Mouse (Mus musculus) intestine, embryonic 14.5 days (tissue): ENCODE measurements around the gene Smg6. TPM values are rescaled to one million over a fixed set of nuclear protein-coding genes. Genes with fewer than 3 reads are reported as not detected.
A peak's percentile ranks its signal among the peaks of the same experiment; 100 is the strongest.

Source experiments
- ATAC-seq: fragments of 200-750 bp; cut with Nextera tagmentation; replicated peaks from 2 replicates; pipeline ENCODE4 v1.8.0; 2017; ENCODE audit warnings: low read depth, moderate number of reproducible peaks, moderate TSS enrichment, moderate library complexity; ENCODE audit not compliant: low FRiP score, low TSS enrichment
- DNase-seq: peaks from one replicate; pipeline ENCODE4 v3.0.0-alpha.2; 2018; ENCODE audit warnings: low spot score
- H3K27ac ChIP-seq: fragments of 300-500 bp; sonication (generic); 2 replicates; pipeline ENCODE4 v1.5.1; 2014; ENCODE audit warnings: low read depth, mild to moderate bottlenecking, control low read depth
- H3K27me3 ChIP-seq: fragments of 300-500 bp; sonication (generic); replicated peaks from 2 replicates; pipeline ENCODE4 v1.6.1; 2014; ENCODE audit warnings: low read length, control low read depth; ENCODE audit not compliant: control insufficient read depth, insufficient read depth
- H3K36me3 ChIP-seq: fragments of 300-500 bp; sonication (generic); 2 replicates; pipeline ENCODE4 v1.6.1; 2014; ENCODE audit warnings: low read length, control low read depth; ENCODE audit not compliant: control insufficient read depth, insufficient read depth
- H3K4me1 ChIP-seq: fragments of 300-500 bp; sonication (generic); replicated peaks from 2 replicates; pipeline ENCODE4 v1.6.1; 2014; ENCODE audit warnings: low read length, control low read depth, mixed read lengths; ENCODE audit not compliant: control insufficient read depth, insufficient read depth
- H3K4me2 ChIP-seq: fragments of 300-500 bp; sonication (generic); 2 replicates; pipeline ENCODE4 v1.6.1; 2014; ENCODE audit warnings: low read length
- H3K4me3 ChIP-seq: fragments of 300-500 bp; sonication (generic); 2 replicates; pipeline ENCODE4 v1.5.1; 2014; ENCODE audit warnings: low read depth, low read length, control low read depth, mixed read lengths
- H3K9ac ChIP-seq: fragments of 300-500 bp; sonication (generic); 2 replicates; pipeline ENCODE4 v1.6.1; 2014; ENCODE audit warnings: mild to moderate bottlenecking, low read length
- H3K9me3 ChIP-seq: fragments of 300-500 bp; sonication (generic); 2 replicates; pipeline ENCODE4 v1.6.1; 2016; ENCODE audit warnings: low read length, control low read depth; ENCODE audit not compliant: control insufficient read depth
- WGBS: fragments of 180-500 bp; shearing (Covaris S2); extraction: QIAGEN DNeasy Blood & Tissue Kit; methylation state at CpG from one replicate; pipeline ENCODE4 v1.1.7; 2014; 5-methylcytosine and 5-hydroxymethylcytosine counted together
- polyA plus RNA-seq: library from polyadenylated mRNA; unstranded; fragments of >200 nt; fragmentation: Nextera tagmentation; extraction: Ambion mirVana; gene quantifications from 2 replicates; pipeline ENCODE4 v1.2.1, GENCODE M21; 2014

Smg6 gene
- polyA plus RNA-seq, 1 experiment from 2014 or later = 15.3 TPM

DNA sequence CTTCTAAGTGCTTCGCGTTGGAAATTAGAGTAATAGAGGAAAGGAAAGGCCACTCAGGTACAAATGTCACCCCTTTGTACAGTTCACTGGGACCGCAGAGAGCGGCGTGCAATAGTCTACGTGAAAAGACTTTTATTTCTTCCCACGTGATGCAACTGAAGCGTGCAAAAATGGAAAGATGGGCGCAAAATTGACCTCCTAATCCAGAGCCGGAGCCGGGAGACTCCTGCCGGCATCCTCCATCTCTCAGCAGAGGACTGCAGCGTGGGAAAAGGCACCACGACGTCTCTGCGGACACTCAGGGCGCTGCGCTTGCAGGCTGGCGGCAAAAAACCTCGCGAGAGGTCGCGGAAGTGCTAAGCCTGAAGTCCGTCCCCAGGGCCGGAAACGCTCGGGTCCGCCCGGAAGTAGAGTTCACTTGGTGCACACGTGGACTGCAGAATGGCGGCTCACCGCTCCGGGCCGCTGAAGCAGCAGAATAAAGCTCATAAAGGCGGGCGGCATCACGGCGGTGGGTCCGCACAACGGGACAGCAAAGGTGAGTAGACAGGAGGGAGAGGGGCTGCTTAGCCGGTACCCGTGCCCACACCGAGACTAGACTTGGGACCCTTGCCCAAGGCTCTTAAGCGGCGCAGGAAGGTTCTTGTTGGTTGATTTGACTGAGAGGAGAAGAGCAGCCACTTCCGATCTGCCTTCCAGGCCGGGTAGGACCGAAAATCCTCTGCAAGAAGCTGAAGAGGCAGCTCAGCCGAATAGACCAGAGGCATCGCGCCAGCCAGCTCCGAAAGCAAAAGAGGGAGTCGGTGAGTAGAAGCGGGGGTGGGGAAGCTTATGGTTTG lies 27.7 kb upstream of the Smg6 start, which contains the start of gene Tsr1:
TSS of gene Tsr1 (plus strand) at position 394 of the 839 bp plus-strand sequence.
- Histone ChIP-seq H3K4me3 (peak within 1 kb of the TSS; percentile 97), H3K4me1 (peaks cover 11% of the 10 kb centered on the region; the same call in 1 of the 2 replicates), H3K27me3 (no peaks in the 10 kb centered on the region), H3K9me3 (no peaks in the 10 kb centered on the region), H3K4me2 (peak within 1 kb of the TSS; percentile 93), H3K36me3 (peaks cover 37% of the 10 kb centered on the region), H3K9ac (peak within 1 kb of the TSS; percentile 81), H3K27ac (peak within 1 kb of the TSS; percentile 78)
- WGBS = under 1% methylated on average over 54 of the region's 54 CpGs
- peak; percentile 87 for DNase-seq
- peak; percentile 80 for ATAC-seq

DNA sequence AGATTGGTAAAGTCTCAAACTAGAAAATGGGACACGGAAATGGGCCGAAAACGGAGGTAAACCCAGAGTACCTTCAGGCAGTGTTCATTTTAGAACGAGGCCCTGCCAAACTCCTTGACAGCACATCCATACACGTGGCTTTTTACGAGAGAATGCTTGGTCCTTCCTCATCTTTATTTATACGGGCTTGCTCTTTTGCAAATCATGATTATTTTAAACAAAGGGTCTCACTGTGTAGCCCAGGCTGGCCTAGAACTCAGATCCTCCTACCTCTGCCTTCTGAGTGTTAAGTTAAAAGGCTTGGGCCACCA lies 27.2 kb upstream of the Smg6 start:
- Histone ChIP-seq H3K4me2 (peak overlapping the region; percentile 93), H3K9ac (peak overlapping the region; percentile 81), H3K27me3 (no peaks in the 10 kb centered on the region), H3K9me3 (no peaks in the 10 kb centered on the region), H3K4me1 (peaks cover 11% of the 10 kb centered on the region; the same call in 1 of the 2 replicates), H3K4me3 (peak overlapping the region; percentile 97), H3K36me3 (peaks cover 43% of the 10 kb centered on the region), H3K27ac (peak overlapping the region; percentile 78; the same call in 1 of the 2 replicates)
- DNase-seq (no peak), ATAC-seq (no peak)
- WGBS = 1% methylated on average over 7 of the region's 7 CpGs

DNA sequence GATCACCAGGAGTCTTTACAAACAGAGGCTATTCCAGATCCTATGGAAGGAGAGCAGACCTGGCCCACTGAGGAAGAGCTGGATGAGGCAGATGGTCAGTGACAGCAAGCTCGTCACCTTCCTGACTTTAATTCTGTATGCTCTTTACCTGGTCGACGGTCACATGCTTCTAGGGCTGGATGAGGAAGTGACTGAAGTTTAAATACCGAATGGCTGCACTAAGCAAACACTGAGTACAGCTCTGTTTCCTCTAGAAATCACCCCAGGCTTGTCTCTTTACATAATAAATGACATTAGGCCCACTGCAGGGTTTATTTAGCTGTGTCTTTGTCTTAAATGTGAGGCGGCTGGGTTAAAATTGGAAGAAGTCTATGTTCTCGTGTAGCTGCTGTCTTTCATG lies 24.1 kb upstream of the Smg6 start:
- H3K27ac ChIP-seq = no peak overlapping the region; the same call in 1 of the 2 replicates
- no peak overlapping the region for H3K4me3 ChIP-seq
- H3K27me3 ChIP-seq = no peaks in the 10 kb centered on the region
- no peak for DNase-seq
- 0 out of 2 replicates have a peak overlapping the region, but pooled peaks have one; percentile 17 for H3K4me2 ChIP-seq
- WGBS = 79% methylated on average over 6 of the region's 6 CpGs
- no peaks in the 10 kb centered on the region for H3K9me3 ChIP-seq
- H3K36me3 ChIP-seq = peaks cover 74% of the 10 kb centered on the region
- H3K9ac ChIP-seq = no peak overlapping the region
- peaks cover 11% of the 10 kb centered on the region; the same call in 1 of the 2 replicates for H3K4me1 ChIP-seq
- ATAC-seq = no peak

DNA sequence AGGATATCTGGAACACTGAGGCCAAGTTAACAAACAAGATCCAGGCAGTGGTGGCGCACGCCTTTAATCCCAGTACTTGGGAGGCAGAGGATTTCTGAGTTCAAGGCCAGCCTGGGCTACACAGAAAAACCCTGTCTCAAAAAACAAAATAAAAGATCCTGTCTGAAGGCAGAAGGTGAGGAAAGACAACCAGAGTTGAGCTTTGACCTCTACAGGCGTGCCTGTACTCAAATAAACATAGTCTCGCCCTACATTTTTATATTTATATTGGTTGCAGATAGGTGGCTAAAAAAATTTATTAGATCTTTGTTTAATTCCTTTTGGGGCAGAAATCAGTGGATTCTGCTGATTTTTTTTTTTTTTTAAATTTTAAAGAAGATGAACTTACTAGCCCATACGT lies 23.2 kb upstream of the Smg6 start:
- ATAC-seq (no peak), DNase-seq (no peak)
- 85% methylated on average over 5 of the region's 5 CpGs for WGBS
- no peak overlapping the region for H3K9ac ChIP-seq
- H3K36me3 ChIP-seq = peaks cover 82% of the 10 kb centered on the region
- H3K4me2 ChIP-seq = no peak overlapping the region
- H3K4me3 ChIP-seq = no peak overlapping the region
- H3K4me1 ChIP-seq = peaks cover 11% of the 10 kb centered on the region; the same call in 1 of the 2 replicates
- no peak overlapping the region for H3K27ac ChIP-seq
- no peaks in the 10 kb centered on the region for H3K9me3 ChIP-seq
- H3K27me3 ChIP-seq = no peaks in the 10 kb centered on the region

DNA sequence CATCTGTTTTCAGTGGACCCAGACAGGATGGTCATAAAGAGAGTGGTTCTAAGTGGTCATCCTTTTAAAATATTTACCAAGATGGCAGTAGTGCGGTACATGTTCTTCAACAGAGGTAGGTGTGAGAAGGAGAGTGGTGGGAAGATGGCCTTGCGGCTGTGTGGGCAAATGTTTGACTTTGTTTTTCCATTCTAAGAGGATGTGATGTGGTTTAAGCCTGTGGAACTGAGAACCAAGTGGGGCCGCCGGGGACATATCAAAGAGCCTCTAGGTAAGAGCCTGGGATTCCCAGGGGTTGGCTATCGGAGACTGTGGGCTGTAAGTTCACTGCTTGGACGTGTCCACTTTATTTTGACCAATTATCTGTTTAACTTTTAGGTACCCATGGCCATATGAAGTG lies 17.8 kb upstream of the Smg6 start:
- no peaks in the 10 kb centered on the region for H3K9me3 ChIP-seq
- H3K4me1 ChIP-seq = no peaks in the 10 kb centered on the region
- H3K27ac ChIP-seq = no peak overlapping the region
- ATAC-seq = no peak
- H3K9ac ChIP-seq = no peak overlapping the region
- WGBS = 93% methylated on average over 6 of the region's 6 CpGs
- H3K4me2 ChIP-seq = no peak overlapping the region
- H3K36me3 ChIP-seq = peaks cover 80% of the 10 kb centered on the region
- H3K4me3 ChIP-seq = no peak overlapping the region
- DNase-seq = no peak
- H3K27me3 ChIP-seq = no peaks in the 10 kb centered on the region

DNA sequence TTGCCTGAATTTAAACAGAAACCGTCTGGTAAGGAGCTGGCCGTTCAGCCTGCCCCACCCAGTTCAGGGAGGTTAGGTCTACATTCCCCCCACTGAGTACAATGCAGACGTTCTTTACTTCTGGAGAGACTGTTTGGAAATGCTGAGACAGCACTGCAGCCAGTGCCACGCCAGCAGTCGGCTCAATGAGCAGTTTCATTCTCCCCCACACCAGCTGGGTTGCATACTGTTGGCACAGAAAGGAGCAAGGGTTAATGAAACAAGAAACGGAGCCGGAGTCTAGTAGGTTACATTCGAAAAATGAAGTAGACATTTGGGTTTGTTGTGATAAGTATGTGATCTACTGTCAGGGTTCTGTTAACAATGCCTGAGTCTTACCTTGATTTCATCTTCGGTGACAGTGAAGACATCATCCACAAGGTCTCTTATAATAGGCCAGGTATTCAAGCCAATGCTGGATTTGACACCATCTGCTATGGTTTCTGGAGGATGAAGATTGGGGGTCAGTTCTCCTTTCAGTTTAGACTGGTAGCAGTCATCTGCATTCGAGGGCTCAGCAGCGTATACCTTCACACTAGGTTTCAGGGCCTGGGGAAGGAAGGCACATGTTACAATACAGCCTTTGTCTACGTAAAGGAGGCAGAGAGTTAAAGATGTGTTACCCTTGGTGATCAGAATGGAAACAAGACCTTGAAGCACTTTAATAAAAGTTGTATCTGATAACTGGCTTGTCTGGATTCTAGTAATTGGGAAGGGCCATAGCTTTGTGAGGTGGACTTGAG lies 16.8 kb upstream of the Smg6 start:
- no peak for DNase-seq
- ATAC-seq = no peak
- Histone ChIP-seq H3K9ac (no peak overlapping the region), H3K9me3 (no peaks in the 10 kb centered on the region), H3K4me1 (no peaks in the 10 kb centered on the region), H3K36me3 (peaks cover 70% of the 10 kb centered on the region), H3K27ac (no peak overlapping the region), H3K4me2 (no peak overlapping the region), H3K4me3 (no peak overlapping the region), H3K27me3 (no peaks in the 10 kb centered on the region)
- WGBS = 82% methylated on average over 12 of the region's 12 CpGs

DNA sequence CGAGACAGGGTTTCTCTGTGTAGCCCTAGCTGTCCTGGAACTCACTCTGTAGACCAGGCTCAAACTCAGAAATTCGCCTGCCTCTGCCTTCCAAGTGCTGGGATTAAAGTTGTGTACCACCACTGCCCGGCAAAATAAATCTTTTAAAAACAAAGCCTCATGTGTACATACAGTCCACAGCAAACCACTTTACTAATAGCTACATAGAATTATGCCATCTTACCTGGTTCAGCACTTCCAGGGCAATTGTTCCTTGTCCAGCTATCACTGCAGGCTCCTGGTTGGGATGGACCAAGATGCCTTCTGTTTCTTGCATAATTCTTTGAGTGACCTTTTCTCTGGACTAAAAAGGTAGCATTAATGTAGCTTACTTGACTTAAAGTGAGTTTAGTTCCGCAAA lies 15.6 kb upstream of the Smg6 start:
- WGBS = 93% methylated on average over 4 of the region's 4 CpGs
- Histone ChIP-seq H3K4me1 (no peaks in the 10 kb centered on the region), H3K9me3 (no peaks in the 10 kb centered on the region), H3K36me3 (peaks cover 59% of the 10 kb centered on the region), H3K4me2 (no peak overlapping the region), H3K9ac (no peak overlapping the region), H3K4me3 (no peak overlapping the region), H3K27me3 (no peaks in the 10 kb centered on the region), H3K27ac (no peak overlapping the region)
- ATAC-seq = no peak
- no peak for DNase-seq

DNA sequence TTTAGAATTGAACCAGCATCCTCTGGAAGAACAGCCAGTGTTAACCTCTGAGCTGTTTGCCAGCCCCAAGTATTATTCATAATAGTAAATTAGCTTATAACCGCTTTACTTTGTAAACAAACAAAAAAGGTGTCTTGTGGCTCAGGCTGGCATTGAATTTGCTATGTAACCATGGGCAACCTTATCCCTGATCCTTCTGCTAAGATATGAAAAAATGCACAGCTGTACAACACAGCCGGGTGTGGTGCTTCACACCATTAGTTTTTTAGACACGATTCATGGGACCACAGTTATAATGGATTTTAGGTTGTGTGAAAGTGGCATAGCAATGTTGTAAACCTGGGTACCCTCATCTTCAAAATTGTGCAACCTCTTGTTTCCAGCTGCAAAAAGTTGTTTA lies 13.1 kb upstream of the Smg6 start:
- Histone ChIP-seq H3K27ac (no peak overlapping the region), H3K9ac (no peak overlapping the region), H3K36me3 (peaks cover 33% of the 10 kb centered on the region), H3K9me3 (no peaks in the 10 kb centered on the region), H3K4me3 (no peak overlapping the region), H3K4me1 (no peaks in the 10 kb centered on the region), H3K4me2 (no peak overlapping the region), H3K27me3 (no peaks in the 10 kb centered on the region)
- ATAC-seq = no peak
- DNase-seq = no peak
- WGBS = 82% methylated on average over 3 of the region's 3 CpGs
